Mouse (Mus musculus): ENCODE results near the gene Gm37240.
"Not testable (repeated sequence)": the region's sequence is repeated elsewhere in the genome, so short reads cannot be mapped to it uniquely, and the experiment has no call there.

Gene Gm37240

GRCm38 (mm10) chr3:85887239-85887827 lies at the start of gene Gm37240, which contains the start of gene Glt28d2:
TSS of gene Gm37240 (minus strand) at chr3:85887518.
TSS of gene Glt28d2 (minus strand) at chr3:85887516.
- peak; percentile 83 for DNase-seq (ENCODE audit: low spot score)

DNA sequence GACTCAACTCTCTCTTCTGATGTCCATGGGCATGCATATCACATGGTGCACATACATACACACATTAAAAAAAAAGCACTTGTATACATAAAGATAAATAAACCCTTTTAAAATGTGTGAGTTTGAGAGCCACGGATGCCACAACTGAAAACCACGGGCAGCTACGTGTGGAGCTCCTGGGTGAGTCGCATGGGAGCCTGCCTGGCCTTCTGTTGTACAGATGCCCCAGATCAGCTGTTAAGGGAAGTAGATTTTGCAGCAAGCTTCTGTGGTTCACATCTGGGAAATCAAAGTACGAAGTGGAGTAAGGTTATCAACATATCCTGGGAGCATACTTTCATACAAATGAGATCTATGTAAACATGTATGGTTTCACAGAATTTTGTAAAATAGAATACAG lies 46.3 kb upstream of the Gm37240 start:
- no peak for DNase-seq (ENCODE audit: low spot score)

DNA sequence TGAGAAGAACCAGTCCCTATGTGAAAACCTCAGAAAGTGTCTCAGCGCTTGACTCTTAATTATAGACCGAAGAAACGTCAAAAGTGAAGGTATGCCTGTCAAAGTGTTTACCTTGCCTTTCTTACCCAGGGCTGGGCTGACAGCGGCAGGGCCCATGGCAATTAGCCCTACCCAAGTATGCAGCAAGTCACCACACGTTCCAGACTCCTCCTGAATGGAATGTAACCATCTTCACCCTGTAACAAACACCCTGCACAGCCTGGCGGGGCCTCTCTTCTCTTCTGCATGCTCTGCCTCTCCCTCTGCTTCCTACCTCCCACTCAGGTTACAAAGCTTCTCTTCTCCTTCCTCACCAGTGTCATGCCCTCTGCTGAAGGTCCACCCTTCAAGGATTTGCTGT lies 44.5 kb upstream of the Gm37240 start:
- no peak for DNase-seq (ENCODE audit: low spot score)

- no peak for DNase-seq (ENCODE audit: low spot score)
Observed at GRCm38 (mm10) chr3:85930671-85931255, 43.4 kb upstream of the Gm37240 start.

DNA sequence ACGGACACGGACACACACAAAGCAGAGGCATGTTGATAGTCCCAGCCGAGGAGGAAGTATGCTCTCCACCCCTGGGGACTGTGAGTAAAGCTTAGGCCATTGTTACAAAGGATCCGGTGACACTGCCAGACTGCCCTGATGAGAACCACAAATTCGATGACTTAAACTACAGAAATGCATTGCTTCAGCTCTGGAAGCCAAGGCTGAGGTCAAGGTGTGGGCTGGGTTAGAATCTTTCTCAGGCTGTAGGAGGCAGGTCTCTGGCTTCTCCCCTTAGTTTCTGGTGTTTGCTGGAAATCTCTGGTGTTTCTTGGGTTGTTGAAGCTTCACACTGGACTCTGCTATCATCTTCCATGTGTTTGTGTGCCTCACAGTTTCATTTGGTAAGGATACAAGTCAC lies 42.4 kb upstream of the Gm37240 start:
- no peak for DNase-seq (ENCODE audit: low spot score)

- DNase-seq (ENCODE audit: low spot score), result no peak
Observed at GRCm38 (mm10) chr3:85928140-85928611, 40.9 kb upstream of the Gm37240 start.

GRCm38 (mm10) chr3:85927296-85927695 lies 40.0 kb upstream of the Gm37240 start:
- no peak for DNase-seq (ENCODE audit: low spot score)

GRCm38 (mm10) chr3:85923954-85924945 lies 36.9 kb upstream of the Gm37240 start:
- peak; percentile 91 for DNase-seq (ENCODE audit: low spot score)

DNA sequence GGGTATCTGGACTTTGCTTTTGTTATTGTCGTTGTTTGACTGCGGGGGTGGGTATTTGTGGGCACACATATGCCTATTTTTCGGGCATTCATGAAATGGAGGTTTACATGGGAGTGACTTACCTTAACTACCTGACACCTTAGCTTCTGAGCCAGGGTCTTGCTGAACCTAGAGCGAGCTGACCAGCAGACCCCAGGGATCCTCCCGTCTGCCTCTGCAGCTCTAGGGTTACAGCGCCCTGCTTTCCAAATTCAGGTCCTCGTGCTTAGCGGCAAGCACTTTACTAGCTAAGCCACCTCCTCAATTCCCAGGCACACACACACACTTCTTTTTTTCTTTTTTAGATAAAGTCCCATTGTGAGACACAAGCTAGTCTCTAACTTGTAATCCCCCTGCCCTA lies 36.0 kb upstream of the Gm37240 start:
- no peak for DNase-seq (ENCODE audit: low spot score)

- DNase-seq (ENCODE audit: low spot score), result no peak
Observed at GRCm38 (mm10) chr3:85922331-85922730, 35.0 kb upstream of the Gm37240 start.

DNA sequence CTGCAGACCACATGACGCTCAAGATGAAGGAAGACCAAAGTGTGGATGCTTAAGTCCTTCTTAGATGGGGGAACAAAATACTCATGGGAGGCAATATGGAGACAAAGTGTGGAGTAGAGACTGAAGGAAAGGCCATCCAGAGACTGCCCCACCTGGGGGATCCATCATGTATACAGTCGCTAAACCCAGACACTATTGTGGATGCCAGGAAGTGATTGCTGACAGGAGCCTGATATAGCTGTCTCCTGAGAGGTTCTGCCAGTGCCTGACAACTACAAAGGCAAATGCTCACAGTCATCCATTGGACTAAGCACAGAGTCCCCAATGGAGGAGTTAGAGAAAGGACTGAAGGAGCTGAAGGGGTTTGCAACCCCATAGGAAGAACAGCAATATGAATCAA lies 33.4 kb upstream of the Gm37240 start:
- DNase-seq (ENCODE audit: low spot score), result not testable (repeated sequence)

DNA sequence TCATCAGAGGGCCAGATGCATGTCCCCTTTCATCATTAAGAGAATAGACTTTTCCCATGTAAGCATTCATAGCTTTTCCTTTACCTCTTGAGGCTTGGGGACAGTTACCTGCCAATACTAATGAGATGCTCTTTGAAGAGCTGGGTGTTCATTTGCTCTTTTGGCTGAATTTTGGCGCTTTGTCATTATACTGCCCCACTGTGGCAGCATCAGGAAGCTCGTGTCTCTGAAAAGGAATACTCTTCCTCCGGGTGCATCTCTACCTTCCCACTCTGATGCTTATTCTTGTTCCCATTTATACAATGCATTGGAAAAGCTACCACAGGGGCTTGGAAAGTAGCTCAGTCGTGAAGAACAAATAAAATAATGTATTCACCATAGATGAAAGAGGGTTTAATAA lies 30.3 kb upstream of the Gm37240 start:
- peak; percentile 69 for DNase-seq (ENCODE audit: low spot score)

GRCm38 (mm10) chr3:85914806-85915205 lies 27.5 kb upstream of the Gm37240 start:
- no peak for DNase-seq (ENCODE audit: low spot score)

- DNase-seq (ENCODE audit: low spot score), result no peak
Observed at GRCm38 (mm10) chr3:85907136-85907535, 19.8 kb upstream of the Gm37240 start.

- DNase-seq (ENCODE audit: low spot score), result no peak
Observed at GRCm38 (mm10) chr3:85904371-85904770, 17.1 kb upstream of the Gm37240 start.

DNA sequence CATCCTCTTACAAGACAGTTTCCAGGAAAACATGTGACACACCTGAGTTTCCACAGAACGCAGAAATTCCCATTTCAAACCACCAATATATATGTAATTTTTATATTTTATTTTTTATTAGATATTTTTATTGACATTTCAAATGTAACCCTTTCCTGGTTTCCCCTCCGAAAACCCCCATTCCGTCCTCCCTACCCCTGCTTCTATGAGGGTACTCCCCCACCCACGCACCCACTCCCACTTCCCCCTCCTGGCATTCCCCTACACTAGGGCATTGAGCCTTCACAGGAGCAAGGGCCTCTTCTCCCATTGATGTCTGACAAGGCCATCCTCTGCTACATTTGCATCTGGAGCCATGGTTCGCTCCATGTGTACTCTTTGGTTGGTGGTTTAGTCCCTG lies 7.7 kb upstream of the Gm37240 start:
- DNase-seq (ENCODE audit: low spot score), result no peak

DNA sequence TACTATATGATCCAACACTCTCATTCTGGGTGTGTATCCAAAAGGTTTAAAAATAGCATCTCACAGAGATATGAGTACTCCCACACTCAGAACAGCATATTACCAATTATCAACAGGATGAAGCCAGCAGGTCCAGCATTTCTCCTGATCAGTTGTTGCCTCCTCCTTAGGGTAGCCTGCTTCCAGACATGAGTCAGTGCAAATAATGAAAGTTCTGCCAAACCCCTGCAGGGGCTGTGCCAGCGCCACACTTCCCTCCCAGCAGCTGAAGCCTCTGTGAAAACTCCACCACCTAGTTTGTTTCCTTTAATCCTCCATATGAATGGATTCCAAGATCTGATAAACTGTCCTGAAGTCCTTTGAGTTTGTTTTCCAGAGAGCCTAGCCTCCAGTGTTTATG lies 4.3 kb upstream of the Gm37240 start:
- DNase-seq (ENCODE audit: low spot score), result no peak

- peak; percentile 22 for DNase-seq (ENCODE audit: low spot score)
Observed at GRCm38 (mm10) chr3:85888221-85888671, 928 bp upstream of the Gm37240 start.

DNA sequence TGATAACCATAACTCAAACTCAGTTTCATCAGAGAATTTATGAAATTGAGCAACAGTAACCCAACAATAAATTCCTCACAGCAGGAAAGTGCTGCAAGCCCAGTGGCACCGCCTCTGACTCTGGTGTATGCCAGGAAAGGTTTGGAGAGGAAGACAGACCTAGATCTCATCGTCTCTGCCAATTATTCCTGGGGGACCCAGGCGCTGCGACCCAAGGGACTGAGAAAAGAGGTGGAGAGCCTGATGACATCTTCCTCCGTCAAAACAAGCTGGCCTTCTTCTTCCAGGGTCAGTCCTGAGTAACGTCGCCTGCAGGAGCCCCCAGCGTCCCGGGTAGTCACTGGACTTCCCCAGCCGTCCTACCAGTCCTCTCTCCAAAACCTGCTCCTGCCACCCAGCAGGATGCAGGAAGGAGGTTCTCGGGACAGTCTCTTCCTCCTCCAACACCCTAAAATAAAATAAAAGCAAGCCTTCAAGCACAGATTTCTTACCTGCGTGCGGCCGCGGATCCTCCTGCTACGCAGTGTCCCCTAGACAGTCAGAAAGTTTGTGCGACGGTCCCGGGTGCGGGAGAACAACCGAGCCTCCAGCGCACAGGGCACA lies 581 bp downstream of the Gm37240 start:
- DNase-seq (ENCODE audit: low spot score), result peak; percentile 18

DNA sequence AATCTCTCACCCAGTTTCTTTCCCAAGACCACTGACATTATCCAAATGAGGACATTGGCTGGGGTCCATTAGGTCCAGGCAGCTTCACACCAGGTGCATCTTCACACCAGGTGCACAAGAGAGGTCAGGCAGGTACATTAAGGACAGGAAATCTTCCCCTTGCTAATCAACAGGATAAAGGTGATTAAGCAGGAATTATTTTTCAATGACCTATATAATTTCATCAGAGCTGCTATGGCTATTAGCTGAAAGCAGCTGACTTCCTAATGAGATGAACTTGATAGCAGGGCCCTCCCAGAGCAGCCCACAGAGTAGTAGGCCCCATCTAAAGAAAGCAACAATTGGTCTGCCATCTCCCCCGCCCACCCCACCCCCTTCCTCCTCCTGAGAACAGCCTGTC lies 1.4 kb downstream of the Gm37240 start:
- peak; percentile 8 for DNase-seq (ENCODE audit: low spot score)

DNA sequence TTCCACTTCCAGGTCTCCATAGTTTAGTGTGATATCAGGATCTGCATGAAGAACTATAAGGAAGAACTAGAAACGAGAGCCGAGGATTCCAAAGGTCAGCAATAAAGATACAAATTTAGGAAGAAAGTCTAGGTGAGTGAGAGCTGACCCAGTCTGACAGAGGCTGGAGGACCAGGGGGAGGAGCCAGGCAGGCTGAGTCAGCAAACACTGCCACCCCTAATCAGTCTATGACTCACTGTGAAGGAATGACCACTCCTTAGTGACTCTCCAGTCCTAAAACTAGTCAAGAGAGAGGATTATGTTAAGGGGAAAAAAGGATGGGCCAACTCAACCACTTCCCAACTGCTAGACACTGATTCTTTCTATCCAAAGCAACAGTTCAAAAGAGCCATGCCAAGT lies 6.6 kb downstream of the Gm37240 start:
- no peak for DNase-seq (ENCODE audit: low spot score)

DNA sequence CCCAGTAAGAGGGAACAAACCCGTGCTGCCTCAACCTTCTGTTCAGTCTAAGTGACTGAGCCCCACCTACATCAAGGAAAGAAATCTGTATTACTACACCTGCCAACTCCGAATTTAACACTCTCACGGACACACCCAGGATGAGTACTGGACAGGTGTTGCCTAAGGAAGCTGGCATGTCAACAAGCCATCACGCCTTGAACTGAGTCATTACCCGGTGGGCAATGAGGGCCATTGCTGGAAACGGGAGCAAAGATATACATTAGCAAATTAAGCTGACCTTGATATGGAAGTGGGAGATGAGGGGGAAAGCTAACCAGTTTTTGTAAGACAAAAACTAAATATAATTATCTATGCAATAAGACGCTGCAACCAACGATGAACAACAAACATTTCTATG lies 7.2 kb downstream of the Gm37240 start:
- no peak for DNase-seq (ENCODE audit: low spot score)

All from retina, embryonic 14.5 days (tissue).